Comparison of ENCODE assay signal across 18 mouse cellular contexts in the genomic region with DNA sequence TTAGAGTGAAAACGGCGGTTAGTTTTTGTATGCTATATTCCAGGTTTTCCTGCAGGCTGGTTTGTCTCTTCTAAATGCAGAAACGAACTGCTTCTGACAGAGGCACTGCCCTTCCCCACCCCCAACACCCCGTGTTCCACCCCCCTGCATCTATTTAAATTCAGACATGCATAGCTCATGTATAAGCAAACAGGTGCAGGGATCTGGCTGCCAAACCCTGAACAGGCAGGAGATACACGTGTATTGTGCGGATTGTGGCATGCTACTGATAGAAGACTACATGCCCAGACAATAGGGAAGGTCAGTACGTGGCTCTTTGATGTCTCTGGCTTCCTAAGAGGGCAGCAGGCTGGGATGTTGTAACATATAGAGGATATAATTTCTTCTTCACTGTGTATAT.
DNase-seq lines count a peak whose midpoint lies in the region; ATAC-seq lines count a peak whose summit lies in the region.
"Had no signal": no experiment of that assay in that cellular context is flagged by ENCODE, and none has a peak within 500 bp of the region (broad histone marks: within the 10 kb centered on the region; RNA-seq: fewer than 3 reads in every experiment).

No protein-coding gene starts in this region.

- no peaks in the 10 kb centered on the region for H3K36me3 ChIP-seq in forebrain, embryonic 12.5 days (replicated peaks)
- H3K36me3 ChIP-seq in forebrain, embryonic 10.5 days (replicated peaks), result no peaks in the 10 kb centered on the region
- no peaks in the 10 kb centered on the region for H3K36me3 ChIP-seq in hindbrain, embryonic 14.5 days (replicated peaks; ENCODE audit: control insufficient read depth, insufficient read depth)
- H3K36me3 ChIP-seq: kidney, embryonic 15.5 days; neural tube, embryonic 13.5 days had no signal

- no peak overlapping the region for H3K4me2 ChIP-seq in forebrain, embryonic 12.5 days
- H3K4me2 ChIP-seq in hindbrain, embryonic 14.5 days (replicated peaks), result no peak overlapping the region
- H3K4me2 ChIP-seq: heart, embryonic 11.5 days; kidney, embryonic 15.5 days; neural tube, embryonic 13.5 days had no signal

- 57% methylated on average over 7 of the region's 7 CpGs for WGBS in forebrain, embryonic 12.5 days
- 69% methylated on average over 7 of the region's 7 CpGs for whole genome bisulfite sequencing in forebrain, embryonic 10.5 days
- WGBS in hindbrain, embryonic 14.5 days, result 36% methylated on average over 7 of the region's 7 CpGs

- H3K9me3 ChIP-seq in forebrain, embryonic 12.5 days, result no peaks in the 10 kb centered on the region
- H3K9me3 ChIP-seq in forebrain, embryonic 10.5 days, result no peaks in the 10 kb centered on the region
- H3K9me3 ChIP-seq in hindbrain, embryonic 14.5 days (ENCODE audit: control insufficient read depth, low read length), result no peaks in the 10 kb centered on the region
- H3K9me3 ChIP-seq: kidney, embryonic 15.5 days; neural tube, embryonic 13.5 days had no signal

- peaks cover 8% of the 10 kb centered on the region; the same call in 1 of the 2 replicates for H3K4me1 ChIP-seq in forebrain, embryonic 12.5 days
- peaks cover 19% of the 10 kb centered on the region for H3K4me1 ChIP-seq in forebrain, embryonic 10.5 days
- no peaks in the 10 kb centered on the region; the same call in 1 of the 2 replicates for H3K4me1 ChIP-seq in hindbrain, embryonic 14.5 days (replicated peaks; ENCODE audit: control insufficient read depth, insufficient read depth, low read length)

- no peak overlapping the region for H3K9ac ChIP-seq in forebrain, embryonic 12.5 days
- H3K9ac ChIP-seq in hindbrain, embryonic 14.5 days, result 0 out of 2 replicates have a peak overlapping the region, but pooled peaks have one; percentile 24
- H3K9ac ChIP-seq: kidney, embryonic 15.5 days; neural tube, embryonic 13.5 days had no signal

- 0 out of 2 replicates have a peak, but pooled peaks have one; percentile 33 for ATAC-seq in forebrain, embryonic 12.5 days (ENCODE audit: low FRiP score)
- ATAC-seq in hindbrain, embryonic 14.5 days (ENCODE audit: low FRiP score), result 0 out of 2 replicates have a peak, but pooled peaks have one; percentile 43

- no peaks in the 10 kb centered on the region for H3K27me3 ChIP-seq in forebrain, embryonic 12.5 days
- H3K27me3 ChIP-seq in forebrain, embryonic 10.5 days (ENCODE audit: poor library complexity, severe bottlenecking), result no peaks in the 10 kb centered on the region
- no peaks in the 10 kb centered on the region for H3K27me3 ChIP-seq in hindbrain, embryonic 14.5 days (ENCODE audit: control insufficient read depth, insufficient read depth, low read length)
- H3K27me3 ChIP-seq: kidney, embryonic 15.5 days; neural tube, embryonic 13.5 days had no signal

- no peak overlapping the region for H3K4me3 ChIP-seq in forebrain, embryonic 12.5 days (replicated peaks)
- H3K4me3 ChIP-seq in forebrain, embryonic 10.5 days, result no peak overlapping the region
- no peak overlapping the region for H3K4me3 ChIP-seq in hindbrain, embryonic 14.5 days (replicated peaks; ENCODE audit: low read length)
- H3K4me3 ChIP-seq: erythroblast, embryonic 14.5 days; kidney, embryonic 15.5 days; neural tube, embryonic 13.5 days had no signal

- H3K27ac ChIP-seq in forebrain, embryonic 12.5 days, result no peak overlapping the region
- no peak overlapping the region for H3K27ac ChIP-seq in forebrain, embryonic 10.5 days
- H3K27ac ChIP-seq in hindbrain, embryonic 14.5 days, result no peak overlapping the region
- H3K27ac ChIP-seq: kidney, embryonic 15.5 days; neural tube, embryonic 13.5 days had no signal

- no peak for DNase-seq in forebrain, embryonic 10.5 days (ENCODE audit: extremely low spot score, low spot score)
- DNase-seq in right cerebral cortex, adult 18-20 months, result peak; percentile 5
- no peak for DNase-seq in right cerebral cortex, postnatal 10 days (ENCODE audit: low spot score in 2 of 2)
- DNase-seq in hindbrain, embryonic 14.5 days (ENCODE audit: low spot score), result no peak
- DNase-seq in retina, embryonic 14.5 days (ENCODE audit: low spot score), result peak; percentile 30
- DNase-seq in natural killer cell, adult 2 months (ENCODE audit: low spot score in 2 of 2), result no peak
- DNase-seq in ovary, postnatal 14 days (ENCODE audit: low spot score), result no peak
- DNase-seq: adrenal gland, postnatal 10 days; B cell, adult 2 months; cerebellum, adult 9-11 months; heart, postnatal 14 days; lung, adult 2 months; lung, postnatal 36 days had no signal

Comparison
In these comparisons a context has a peak if more than half of its experiments do, and no peak if none do; other contexts are left out.
1. DNase-seq: peak in right cerebral cortex, adult 18-20 months (single experiment) and retina, embryonic 14.5 days (single experiment); none in forebrain, embryonic 10.5 days (single experiment), right cerebral cortex, postnatal 10 days (0 of 2), hindbrain, embryonic 14.5 days (single experiment), natural killer cell, adult 2 months (0 of 2) and ovary, postnatal 14 days (single experiment).